Mouse (Mus musculus): Measurements from ENCODE around the gene Zfp68.
"Not testable (repeated sequence)": the region's sequence is repeated elsewhere in the genome, so short reads cannot be mapped to it uniquely, and the experiment has no call there.

Zfp68 gene

GRCm38 (mm10) chr5:138619211-138620128 lies at the start of gene Zfp68:
Gene Zfp68 (minus strand): TSS chr5:138619761.
- DNase-seq (ENCODE audit: low spot score) = peak; percentile 77

GRCm38 (mm10) chr5:138658922-138659321 lies 39.4 kb upstream of the Zfp68 start:
- DNase-seq (ENCODE audit: low spot score) = no peak

- DNase-seq (ENCODE audit: low spot score) = no peak
These were observed 38.3 kb upstream of the Zfp68 start for GRCm38 (mm10) chr5:138657854-138658253.

DNA sequence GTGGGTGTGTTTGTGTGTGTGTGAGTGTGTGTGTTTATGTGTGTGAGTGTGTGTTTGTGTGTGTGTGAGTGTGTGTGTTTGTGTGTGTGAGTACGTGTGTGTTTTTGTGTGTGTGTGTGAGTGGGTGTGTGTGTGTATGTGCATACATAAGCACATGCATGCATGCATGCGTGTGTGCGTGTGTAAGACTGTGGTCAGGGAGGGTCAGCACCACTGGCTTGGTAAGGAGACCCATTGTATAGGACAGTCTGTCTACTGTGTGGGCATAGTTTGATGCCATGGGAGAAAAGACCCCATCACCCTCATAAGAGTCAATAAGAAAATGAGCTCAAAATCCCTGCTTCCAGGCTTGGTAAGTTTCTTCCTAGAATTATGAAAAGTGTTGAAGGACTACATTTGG lies 37.8 kb upstream of the Zfp68 start:
- no peak for DNase-seq (ENCODE audit: low spot score)

GRCm38 (mm10) chr5:138656477-138657156 lies 37.1 kb upstream of the Zfp68 start:
- DNase-seq (ENCODE audit: low spot score) = no peak

- no peak for DNase-seq (ENCODE audit: low spot score)
These were observed 33.4 kb upstream of the Zfp68 start for GRCm38 (mm10) chr5:138652911-138653310.

GRCm38 (mm10) chr5:138641761-138642160 lies 22.2 kb upstream of the Zfp68 start:
- DNase-seq (ENCODE audit: low spot score) = no peak

- DNase-seq (ENCODE audit: low spot score) = no peak
These were observed 21.5 kb upstream of the Zfp68 start for GRCm38 (mm10) chr5:138641081-138641480.

GRCm38 (mm10) chr5:138636486-138636885 lies 16.9 kb upstream of the Zfp68 start:
- DNase-seq (ENCODE audit: low spot score) = no peak

DNA sequence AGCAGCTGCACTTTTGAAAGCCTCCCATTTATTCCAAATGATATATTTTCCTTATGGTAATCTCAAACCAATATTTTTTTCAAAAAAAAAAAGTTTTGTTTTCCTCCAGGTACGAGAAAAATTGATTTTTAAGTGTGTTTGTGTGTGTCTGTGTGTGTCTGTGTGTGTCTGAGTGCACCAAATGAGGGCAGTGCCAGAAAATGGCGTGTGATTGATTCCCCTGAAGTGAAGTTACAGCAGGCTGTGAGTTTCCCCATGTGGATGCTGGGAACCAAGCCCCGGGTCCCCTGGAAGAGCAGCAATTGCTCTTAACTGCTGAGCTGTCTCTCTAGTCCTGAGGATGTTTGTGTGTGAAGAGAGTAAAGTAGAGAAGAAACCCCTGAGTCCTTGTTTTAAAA lies 3.9 kb upstream of the Zfp68 start:
- DNase-seq (ENCODE audit: low spot score) = no peak

DNA sequence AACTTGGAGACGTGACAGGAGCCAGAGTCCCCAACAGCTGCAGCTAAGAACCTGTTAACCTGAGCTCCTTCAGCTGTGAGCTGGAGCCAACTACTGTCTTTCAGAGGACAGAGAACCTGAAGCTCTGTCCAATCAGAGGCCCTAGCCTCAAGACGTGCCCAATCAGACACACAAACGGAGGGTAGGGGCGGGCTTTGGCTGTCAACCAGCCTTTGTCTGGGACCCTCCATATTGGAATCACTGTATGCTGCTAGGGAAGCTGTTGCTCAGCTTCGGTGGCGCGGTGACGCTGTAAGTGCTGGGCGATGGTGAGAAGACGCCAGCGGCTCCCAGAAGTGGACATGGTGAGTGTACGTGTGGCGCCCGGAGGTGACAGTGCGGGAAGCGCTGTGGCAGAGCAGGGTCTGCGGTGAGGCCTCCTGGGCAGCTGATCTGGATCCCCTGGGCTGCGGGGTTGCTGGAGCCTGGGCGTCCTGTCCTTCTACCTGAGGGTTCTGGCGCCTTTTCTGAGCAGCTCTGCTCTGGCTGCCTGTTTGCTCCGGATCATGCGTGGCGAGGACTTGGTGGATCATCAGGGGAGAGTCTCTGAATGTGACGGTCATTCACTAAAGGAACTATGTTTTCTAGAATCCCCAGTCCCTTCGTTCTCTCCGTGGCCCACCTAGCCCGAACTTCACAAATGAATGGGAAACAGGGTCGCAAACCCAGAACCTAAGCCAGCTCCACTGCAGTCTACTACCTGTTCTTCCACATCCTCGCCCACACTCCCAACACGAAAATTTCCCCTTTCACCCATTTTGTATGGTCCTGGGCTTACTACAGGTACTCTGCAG lies 3.3 kb upstream of the Zfp68 start, which contains the start of gene A430033K04Rik:
TSS of gene A430033K04Rik (plus strand) at position 215 of the 833 bp plus-strand sequence.
- DNase-seq (ENCODE audit: low spot score) = peak; percentile 84

- DNase-seq (ENCODE audit: low spot score) = no peak
These were observed 1.3 kb upstream of the Zfp68 start for GRCm38 (mm10) chr5:138620836-138621235.

GRCm38 (mm10) chr5:138618353-138618752 lies 1.2 kb downstream of the Zfp68 start:
- no peak for DNase-seq (ENCODE audit: low spot score)

- no peak for DNase-seq (ENCODE audit: low spot score)
These were observed 32.2 kb downstream of the Zfp68 start for GRCm38 (mm10) chr5:138587396-138587795.

DNA sequence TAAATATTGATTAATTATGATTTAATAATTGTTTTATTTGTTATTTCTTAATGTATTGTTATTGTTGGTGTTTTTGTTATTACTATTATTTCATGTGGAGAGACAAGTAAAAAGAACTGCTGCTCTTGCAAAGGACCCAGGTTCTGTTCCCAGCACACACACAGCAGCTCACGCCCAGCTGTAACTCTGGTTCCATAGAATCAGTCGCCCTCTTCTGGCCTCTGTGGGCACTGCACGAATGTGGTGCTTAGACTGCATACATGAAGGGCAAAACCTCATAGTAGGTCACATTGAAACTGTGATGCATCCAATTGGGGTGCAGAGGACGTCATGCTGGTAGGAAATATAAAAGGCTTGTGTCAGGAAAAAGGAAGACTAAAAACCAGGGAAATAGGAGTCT lies 47.9 kb downstream of the Zfp68 start:
- no peak for DNase-seq (ENCODE audit: low spot score)

- not testable (repeated sequence) for DNase-seq (ENCODE audit: low spot score)
These were observed 54.9 kb downstream of the Zfp68 start, which contains the start of gene 1700123K08Rik for GRCm38 (mm10) chr5:138564612-138565011. Gene 1700123K08Rik (minus strand): TSS chr5:138564712.
